Mouse (Mus musculus) erythroblast, embryonic 14.5 days (primary cell): ENCODE data around the gene Zfp444.

Experiments used
- GATA1 ChIP-seq: IDR thresholded peaks from 2 replicates; pipeline ENCODE4 v1.6.1; 2012; ENCODE audit warnings: low read length, inconsistent platforms, mixed read lengths
- TAL1 ChIP-seq: IDR thresholded peaks from 3 replicates; pipeline ENCODE4 v1.6.1; 2012; ENCODE audit warnings: low read length, inconsistent platforms, mixed read lengths

DNA sequence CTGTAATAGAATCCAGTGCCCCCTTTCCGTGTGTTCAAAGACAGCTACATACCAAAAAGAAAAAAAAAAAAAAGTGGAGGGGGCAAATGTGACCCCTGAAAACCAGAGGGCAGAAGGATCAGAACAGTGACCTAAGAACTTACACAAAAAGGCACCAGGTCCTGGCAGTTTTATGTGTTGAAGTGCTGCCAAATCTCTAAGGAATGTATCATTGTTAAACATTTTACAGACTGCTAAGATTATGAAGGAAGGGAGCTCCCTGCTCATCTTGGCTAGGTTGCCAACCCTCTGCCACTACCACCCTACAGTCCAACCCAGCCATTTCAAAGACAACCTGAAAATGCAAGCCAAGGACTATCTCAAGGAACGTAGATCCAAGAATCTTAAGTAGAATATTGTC lies 14.2 kb downstream of the Zfp444 start:
- TF ChIP-seq TAL1 (no peak), GATA1 (no peak)
